Mouse (Mus musculus): ENCODE data around the gene Kif26a.
A peak's percentile ranks its signal among the peaks of the same experiment; 100 is the strongest.

Kif26a gene

GRCm38 (mm10) chr12:112145875-112146651 is at the start of gene Kif26a:
Gene Kif26a (plus strand): TSS chr12:112146208.
- DNase-seq (ENCODE audit: low read depth, low spot score): peak; percentile 53

GRCm38 (mm10) chr12:112096733-112097117 is 49.3 kb upstream of the Kif26a start:
- DNase-seq (ENCODE audit: low read depth, low spot score): no peak

GRCm38 (mm10) chr12:112100106-112100505 is 45.9 kb upstream of the Kif26a start:
- no peak for DNase-seq (ENCODE audit: low read depth, low spot score)

GRCm38 (mm10) chr12:112101045-112101444 is 45.0 kb upstream of the Kif26a start:
- peak; percentile 35 for DNase-seq (ENCODE audit: low read depth, low spot score)

GRCm38 (mm10) chr12:112103179-112103578 is 42.8 kb upstream of the Kif26a start:
- DNase-seq (ENCODE audit: low read depth, low spot score): no peak

GRCm38 (mm10) chr12:112104890-112105289 is 41.1 kb upstream of the Kif26a start:
- DNase-seq (ENCODE audit: low read depth, low spot score): peak; percentile 56

- no peak for DNase-seq (ENCODE audit: low read depth, low spot score)
Measured at GRCm38 (mm10) chr12:112106541-112106971, 39.5 kb upstream of the Kif26a start, which contains the start of gene Aspg. Gene Aspg (plus strand): TSS chr12:112106679.

- no peak for DNase-seq (ENCODE audit: low read depth, low spot score)
Measured at GRCm38 (mm10) chr12:112107685-112108084, 38.3 kb upstream of the Kif26a start.

GRCm38 (mm10) chr12:112108696-112109445 is 37.1 kb upstream of the Kif26a start:
- no peak for DNase-seq (ENCODE audit: low read depth, low spot score)

GRCm38 (mm10) chr12:112109701-112110100 is 36.3 kb upstream of the Kif26a start:
- no peak for DNase-seq (ENCODE audit: low read depth, low spot score)

GRCm38 (mm10) chr12:112111323-112111722 is 34.7 kb upstream of the Kif26a start:
- no peak for DNase-seq (ENCODE audit: low read depth, low spot score)

- no peak for DNase-seq (ENCODE audit: low read depth, low spot score)
Measured at GRCm38 (mm10) chr12:112112235-112112634, 33.8 kb upstream of the Kif26a start.

- no peak for DNase-seq (ENCODE audit: low read depth, low spot score)
Measured at GRCm38 (mm10) chr12:112112686-112113396, 33.2 kb upstream of the Kif26a start.

- DNase-seq (ENCODE audit: low read depth, low spot score): peak; percentile 82
Measured at GRCm38 (mm10) chr12:112113710-112114109, 32.3 kb upstream of the Kif26a start.

GRCm38 (mm10) chr12:112117006-112117405 is 29.0 kb upstream of the Kif26a start:
- DNase-seq (ENCODE audit: low read depth, low spot score): peak; percentile 41

- DNase-seq (ENCODE audit: low read depth, low spot score): peak; percentile 84
Measured at GRCm38 (mm10) chr12:112117649-112118048, 28.4 kb upstream of the Kif26a start.

GRCm38 (mm10) chr12:112121188-112121587 is 24.8 kb upstream of the Kif26a start:
- DNase-seq (ENCODE audit: low read depth, low spot score): no peak

GRCm38 (mm10) chr12:112125903-112126302 is 20.1 kb upstream of the Kif26a start:
- DNase-seq (ENCODE audit: low read depth, low spot score): no peak

GRCm38 (mm10) chr12:112126931-112127635 is 18.9 kb upstream of the Kif26a start:
- DNase-seq (ENCODE audit: low read depth, low spot score): no peak

GRCm38 (mm10) chr12:112128526-112128925 is 17.5 kb upstream of the Kif26a start:
- DNase-seq (ENCODE audit: low read depth, low spot score): no peak

- no peak for DNase-seq (ENCODE audit: low read depth, low spot score)
Measured at GRCm38 (mm10) chr12:112129300-112129856, 16.6 kb upstream of the Kif26a start.
